Mouse (Mus musculus) G1E (cell line): ENCODE data around the gene Ang4. TPM values are rescaled to one million over a fixed set of nuclear protein-coding genes. Genes with fewer than 3 reads are reported as not detected.

Experiments used
- ATAC-seq: 2 replicates; pipeline ENCODE4 v1.8.0; 2016; ENCODE audit warnings: mild to moderate bottlenecking; ENCODE audit not compliant: insufficient number of reproducible peaks, poor library complexity, low FRiP score, severe bottlenecking; ENCODE audit errors: extremely low read depth
- DNase-seq: peaks from one replicate; pipeline ENCODE4 v3.0.0; 2012; ENCODE audit warnings: low spot score
- H3K27me3 ChIP-seq: 2 replicates; pipeline ENCODE4 v1.6.1; 2012; ENCODE audit warnings: mild to moderate bottlenecking, low read length, inconsistent platforms; ENCODE audit not compliant: insufficient read depth
- H3K36me3 ChIP-seq: replicated peaks from 2 replicates; pipeline ENCODE3; 2012; ENCODE audit warnings: mild to moderate bottlenecking, inconsistent platforms
- H3K4me1 ChIP-seq: 2 replicates; pipeline ENCODE4 v1.6.1; 2012; ENCODE audit warnings: low read depth, low read length, inconsistent platforms, mixed read lengths; ENCODE audit not compliant: insufficient read depth
- H3K4me3 ChIP-seq: 2 replicates; pipeline ENCODE4 v1.5.1; 2012; ENCODE audit warnings: low read depth, mild to moderate bottlenecking, inconsistent platforms, low read length, moderate library complexity, mixed read lengths
- H3K9me3 ChIP-seq: replicated peaks from 2 replicates; pipeline ENCODE4 v1.6.1; 2012; ENCODE audit warnings: inconsistent platforms
- CTCF ChIP-seq: IDR thresholded peaks from 2 replicates; pipeline ENCODE4 v1.5.1; 2012; ENCODE audit warnings: low read depth, low read length, inconsistent platforms, mixed read lengths
- GATA1 ChIP-seq: IDR thresholded peaks from 2 replicates; pipeline ENCODE4 v1.6.1; 2012; ENCODE audit warnings: borderline replicate concordance, low read length, inconsistent platforms, mixed read lengths
- GATA2 ChIP-seq: IDR thresholded peaks from 2 replicates; pipeline ENCODE4 v1.6.1; 2012; ENCODE audit warnings: low read depth, low read length, inconsistent platforms, borderline replicate concordance
- POLR2AphosphoS5 ChIP-seq: IDR thresholded peaks from 2 replicates; pipeline ENCODE4 v1.6.1; 2012; ENCODE audit warnings: low read depth, low read length, inconsistent platforms; ENCODE audit not compliant: insufficient replicate concordance
- TAL1 ChIP-seq: conservative IDR thresholded peaks from 2 replicates; pipeline ENCODE4 v1.6.1; 2012; ENCODE audit warnings: low read depth, low read length, inconsistent platforms, mixed read lengths
- polyA plus RNA-seq: library from polyadenylated mRNA; stranded (reverse); fragments of >175 nt; gene quantifications from 2 replicates; pipeline ENCODE4 v1.2.3, GENCODE M21; 2012
- total RNA-seq, 2 experiments: library from RNA; stranded (forward) in 1 of 2; stranded (reverse) in 1 of 2; fragments of 200-1000 nt in 1 of 2; fragments of >200 nt in 1 of 2; fragmentation: Nextera tagmentation in 1 of 2; gene quantifications; 2 replicates each; pipeline ENCODE4 v1.2.3; 2014 to 2017

Ang4 gene
- total and polyA plus RNA-seq, 3 experiments: 0.27 TPM; not detected in 2

DNA sequence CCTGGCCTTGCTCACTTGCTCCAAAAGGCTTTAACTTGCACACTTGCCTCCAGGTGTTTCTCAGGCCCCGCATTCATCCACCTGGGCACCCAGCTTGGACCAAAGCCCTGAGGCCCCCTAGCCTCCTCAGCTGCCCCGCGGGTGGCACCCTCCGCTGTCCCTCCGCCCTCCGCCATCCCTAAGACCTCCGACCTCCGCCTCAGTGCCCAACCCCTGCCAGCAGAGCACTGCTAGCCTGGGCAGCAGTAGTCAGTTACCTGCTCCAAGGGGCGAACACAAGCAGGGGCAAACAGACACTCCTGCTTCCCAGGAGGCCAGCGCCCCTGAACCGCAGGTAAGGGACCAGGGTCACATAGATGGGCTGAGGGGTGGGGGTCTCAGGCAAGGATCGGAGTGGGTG is 35.4 kb downstream of the Ang4 start:
- no peaks in the 10 kb centered on the region for H3K9me3 ChIP-seq
- no peak for TF ChIP-seq TAL1
- TF ChIP-seq GATA1: no peak
- no peak for TF ChIP-seq GATA2
- TF ChIP-seq POLR2AphosphoS5: no peak
- no peak for TF ChIP-seq CTCF
- no peak for DNase-seq
- no peaks in the 10 kb centered on the region for H3K36me3 ChIP-seq
- no peak overlapping the region for H3K4me3 ChIP-seq
- no peaks in the 10 kb centered on the region for H3K4me1 ChIP-seq
- H3K27me3 ChIP-seq: no peaks in the 10 kb centered on the region
- no peak for ATAC-seq

DNA sequence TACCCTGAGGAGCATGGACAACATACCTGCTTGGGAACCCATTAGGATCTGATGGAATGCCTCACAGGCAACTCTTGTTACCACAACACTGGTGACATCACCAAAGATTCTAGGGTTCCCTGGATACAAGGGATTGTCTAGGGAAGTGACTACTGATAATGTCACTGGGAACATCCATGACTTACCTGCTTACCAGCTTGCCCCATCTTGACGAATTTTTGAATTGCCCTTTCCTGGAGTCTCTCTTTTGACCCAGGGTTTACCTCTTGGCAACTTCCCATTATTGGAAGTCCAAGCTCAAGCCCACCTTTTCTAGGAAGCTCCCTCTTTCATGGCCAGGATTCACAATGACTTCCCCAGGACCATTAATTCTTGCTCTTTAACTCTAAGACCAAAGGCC is 56.3 kb downstream of the Ang4 start, which contains the start of gene Gm5800:
Gm5800 (minus strand) TSS at position 101 of the 400 bp plus-strand sequence.
- ATAC-seq (no peak), DNase-seq (no peak)
- TF ChIP-seq CTCF (no peak), GATA1 (no peak), TAL1 (no peak), GATA2 (no peak), POLR2AphosphoS5 (no peak)
- Histone ChIP-seq H3K4me3 (no peak within 1 kb of the TSS), H3K4me1 (no peaks in the 10 kb centered on the region), H3K9me3 (no peaks in the 10 kb centered on the region), H3K36me3 (no peaks in the 10 kb centered on the region), H3K27me3 (no peaks in the 10 kb centered on the region)

Other genes with a start within 250 kb of the Ang4 start
- 3.8 and 6.8 TPM in 2 replicates for gene Gm5622, start 220.8 kb downstream of the Ang4 start, total RNA-seq (2014; fragmentation: Nextera tagmentation)
- 5.0 and 5.2 TPM in 2 replicates for gene Gm5622, start 220.8 kb downstream of the Ang4 start, total RNA-seq (2017)
- 0.06 and 0.29 TPM in 2 replicates for gene Gm5622, start 220.8 kb downstream of the Ang4 start, polyA plus RNA-seq
- not detected in 2 replicates for gene Gm17175, start 199.5 kb downstream of the Ang4 start, total RNA-seq (2014; fragmentation: Nextera tagmentation)
- not detected in 2 replicates for gene Gm17175, start 199.5 kb downstream of the Ang4 start, total RNA-seq (2017)
- not detected in 2 replicates for gene Gm17175, start 199.5 kb downstream of the Ang4 start, polyA plus RNA-seq
- gene Gm17174, start 181.5 kb downstream of the Ang4 start, total RNA-seq (2014; fragmentation: Nextera tagmentation): not detected in 2 replicates
- not detected in 2 replicates for gene Gm17174, start 181.5 kb downstream of the Ang4 start, total RNA-seq (2017)
- gene Gm17174, start 181.5 kb downstream of the Ang4 start, polyA plus RNA-seq: not detected in 2 replicates
- gene Gm17078, start 162.3 kb downstream of the Ang4 start, total RNA-seq (2014; fragmentation: Nextera tagmentation): not detected in 2 replicates
- not detected in 2 replicates for gene Gm17078, start 162.3 kb downstream of the Ang4 start, total RNA-seq (2017)
- not detected in 2 replicates for gene Gm17078, start 162.3 kb downstream of the Ang4 start, polyA plus RNA-seq
- gene Gm4181, start 137.9 kb downstream of the Ang4 start, total RNA-seq (2014; fragmentation: Nextera tagmentation): not detected in 2 replicates
- gene Gm4181, start 137.9 kb downstream of the Ang4 start, total RNA-seq (2017): not detected in 2 replicates
- not detected in 2 replicates for gene Gm4181, start 137.9 kb downstream of the Ang4 start, polyA plus RNA-seq
- gene Gm17079, start 78.1 kb downstream of the Ang4 start, total RNA-seq (2014; fragmentation: Nextera tagmentation): not detected in 2 replicates
- 0.27 TPM in 1 of 2 replicates, not detected in the other for gene Gm17079, start 78.1 kb downstream of the Ang4 start, total RNA-seq (2017)
- gene Gm17079, start 78.1 kb downstream of the Ang4 start, polyA plus RNA-seq: not detected in 2 replicates
- gene Gm5800, start 56.4 kb downstream of the Ang4 start, total RNA-seq (2014; fragmentation: Nextera tagmentation): not detected in 2 replicates
- gene Gm5800, start 56.4 kb downstream of the Ang4 start, total RNA-seq (2017): not detected in 2 replicates
- gene Gm5800, start 56.4 kb downstream of the Ang4 start, polyA plus RNA-seq: not detected in 2 replicates
- gene AY358078, start 26.5 kb upstream of the Ang4 start, total RNA-seq (2014; fragmentation: Nextera tagmentation): not detected in 2 replicates
- not detected in 2 replicates for gene AY358078, start 26.5 kb upstream of the Ang4 start, total RNA-seq (2017)
- gene AY358078, start 26.5 kb upstream of the Ang4 start, polyA plus RNA-seq: not detected in 2 replicates
- gene Ear6, start 80.1 kb upstream of the Ang4 start, total RNA-seq (2014; fragmentation: Nextera tagmentation): not detected in 2 replicates
- 0.12 TPM in 1 of 2 replicates, not detected in the other for gene Ear6, start 80.1 kb upstream of the Ang4 start, total RNA-seq (2017)
- not detected in 2 replicates for gene Ear6, start 80.1 kb upstream of the Ang4 start, polyA plus RNA-seq
- gene Mettl17, start 111.3 kb upstream of the Ang4 start, total RNA-seq (2014; fragmentation: Nextera tagmentation): 29.3 and 36.9 TPM in 2 replicates
- gene Mettl17, start 111.3 kb upstream of the Ang4 start, total RNA-seq (2017): 20.6 and 23.2 TPM in 2 replicates
- 11.7 and 19.5 TPM in 2 replicates for gene Mettl17, start 111.3 kb upstream of the Ang4 start, polyA plus RNA-seq
- 0.29 TPM in 1 of 2 replicates, not detected in the other for gene Slc39a2, start 119.3 kb upstream of the Ang4 start, total RNA-seq (2014; fragmentation: Nextera tagmentation)
- 0.29 and 0.38 TPM in 2 replicates for gene Slc39a2, start 119.3 kb upstream of the Ang4 start, total RNA-seq (2017)
- 0.02 TPM in 2 replicates for gene Slc39a2, start 119.3 kb upstream of the Ang4 start, polyA plus RNA-seq
- gene Ndrg2, start 140.6 kb upstream of the Ang4 start, total RNA-seq (2014; fragmentation: Nextera tagmentation): not detected in 2 replicates
- gene Ndrg2, start 140.6 kb upstream of the Ang4 start, total RNA-seq (2017): 0.05 TPM in 1 of 2 replicates, not detected in the other
- 0.24 TPM in 1 of 2 replicates, not detected in the other for gene Ndrg2, start 140.6 kb upstream of the Ang4 start, polyA plus RNA-seq
- gene Tppp2, start 144.8 kb upstream of the Ang4 start, total RNA-seq (2014; fragmentation: Nextera tagmentation): not detected in 2 replicates
- not detected in 2 replicates for gene Tppp2, start 144.8 kb upstream of the Ang4 start, total RNA-seq (2017)
- gene Tppp2, start 144.8 kb upstream of the Ang4 start, polyA plus RNA-seq: not detected in 2 replicates
- not detected in 2 replicates for gene Rnase13, start 149.2 kb upstream of the Ang4 start, total RNA-seq (2014; fragmentation: Nextera tagmentation)
- not detected in 2 replicates for gene Rnase13, start 149.2 kb upstream of the Ang4 start, total RNA-seq (2017)
- not detected in 2 replicates for gene Rnase13, start 149.2 kb upstream of the Ang4 start, polyA plus RNA-seq
- 33.9 and 37.5 TPM in 2 replicates for gene Arhgef40, start 211.1 kb upstream of the Ang4 start, total RNA-seq (2014; fragmentation: Nextera tagmentation)
- 3.1 and 3.4 TPM in 2 replicates for gene Arhgef40, start 211.1 kb upstream of the Ang4 start, total RNA-seq (2017)
- 30.3 and 32.2 TPM in 2 replicates for gene Arhgef40, start 211.1 kb upstream of the Ang4 start, polyA plus RNA-seq
- gene Tmem253, start 242.1 kb upstream of the Ang4 start, total RNA-seq (2014; fragmentation: Nextera tagmentation): 0.58 and 2.5 TPM in 2 replicates
- 0.12 and 0.27 TPM in 2 replicates for gene Tmem253, start 242.1 kb upstream of the Ang4 start, total RNA-seq (2017)
- gene Tmem253, start 242.1 kb upstream of the Ang4 start, polyA plus RNA-seq: 0.19 and 0.29 TPM in 2 replicates
- 28.1 and 29.6 TPM in 2 replicates for gene Zfp219, start 247.1 kb upstream of the Ang4 start, total RNA-seq (2014; fragmentation: Nextera tagmentation)
- 16.4 and 16.9 TPM in 2 replicates for gene Zfp219, start 247.1 kb upstream of the Ang4 start, total RNA-seq (2017)
- gene Zfp219, start 247.1 kb upstream of the Ang4 start, polyA plus RNA-seq: 83.1 and 97.0 TPM in 2 replicates